Mouse (Mus musculus): ENCODE data around the gene Rab11fip4.

GRCm38 (mm10) chr11:79614880-79615279 is 23.9 kb downstream of the Rab11fip4 start:
- TF ChIP-seq CTCF (IDR thresholded peaks at IDR 0.05; ENCODE audit: borderline replicate concordance, insufficient read depth, low read length) (no peak), POLR2A (IDR thresholded peaks at IDR 0.05; ENCODE audit: low read depth, low read length) (no peak)

Data from embryonic fibroblast, embryonic 13.5 days (primary cell).